Mouse (Mus musculus): ENCODE data around the gene Spon1.

- TF ChIP-seq CTCF (IDR thresholded peaks at IDR 0.05) (no peak), POLR2A (IDR thresholded peaks at IDR 0.05; ENCODE audit: insufficient read depth, low read depth, low read length) (no peak), EP300 (IDR thresholded peaks at IDR 0.05; ENCODE audit: insufficient read depth, low read depth, low read length) (no peak)
These were observed 114.2 kb downstream of the Spon1 start for GRCm38 (mm10) chr7:113880021-113880420.

Data from heart, adult 2 months (tissue).